8 mouse cellular contexts compared by ENCODE assay signal in genomic region chr9:110532538-110533291, GRCm38 (mm10). TPM values are rescaled to one million over a fixed set of nuclear protein-coding genes. Genes with fewer than 3 reads are reported as not detected.
DNase-seq lines count a peak whose midpoint lies in the region; ATAC-seq and TF ChIP-seq lines count a peak whose summit lies in the region.

Gene Setd2 (plus strand): TSS chr9:110532597.

- no peak for TF ChIP-seq EP300 in CH12.LX (IDR thresholded peaks at IDR 0.05; ENCODE audit: low read length)
- no peak for TF ChIP-seq EP300 in stomach, postnatal 0 days (optimal IDR thresholded peaks at IDR 0.05)

- in situ Hi-C loops in CH12.LX (cut with MboI; ENCODE audit: low pct_ligation_motif_present, low pct_unique_long_range_greater_than_20kb, low sequenced_read_pairs), result loop anchor here (5.0 kb wide), 1 partner anchor 120 kb away; no protein-coding TSS in a partner anchor

- TF ChIP-seq POLR2A in CH12.LX (IDR thresholded peaks at IDR 0.05; ENCODE audit: low read depth, low read length) (peak; percentile 4; the same call in 1 of the 2 replicates), myocyte (IDR thresholded peaks at IDR 0.05; ENCODE audit: insufficient read length, low read depth) (no peak)

- H3K9ac ChIP-seq in CH12.LX (ENCODE audit: insufficient read depth, low read depth), result peak within 1 kb of the TSS; percentile 98
- H3K9ac ChIP-seq in heart, embryonic 13.5 days, result peak within 1 kb of the TSS; percentile 100
- H3K9ac ChIP-seq in liver, embryonic 11.5 days (ENCODE audit: low read depth, low read length), result peak within 1 kb of the TSS; percentile 99
- H3K9ac ChIP-seq in stomach, postnatal 0 days (ENCODE audit: low read length), result peak within 1 kb of the TSS; percentile 99

- WGBS in heart, embryonic 13.5 days, result under 1% methylated on average over 92 of the region's 109 CpGs
- under 1% methylated on average over 99 of the region's 109 CpGs for WGBS in liver, embryonic 11.5 days
- under 1% methylated on average over 68 of the region's 109 CpGs for WGBS in stomach, postnatal 0 days

- peaks cover 15 to 57% of the 10 kb centered on the region in 2 experiments for H3K4me1 ChIP-seq in CH12.LX (ENCODE audit: control insufficient read depth in 1 of 2, insufficient read depth in 2 of 2)
- H3K4me1 ChIP-seq in heart, embryonic 13.5 days, result peaks cover 43% of the 10 kb centered on the region
- H3K4me1 ChIP-seq in liver, embryonic 11.5 days (replicated peaks; ENCODE audit: control insufficient read depth, insufficient read depth, low read length), result peaks cover 34% of the 10 kb centered on the region
- H3K4me1 ChIP-seq in stomach, postnatal 0 days (replicated peaks; ENCODE audit: control insufficient read depth, insufficient read depth), result no peaks in the 10 kb centered on the region; the same call in 1 of the 2 replicates

- H3K79me2 ChIP-seq in CH12.LX (replicated peaks; ENCODE audit: control insufficient read depth, extremely low read depth, insufficient read depth, poor library complexity, severe bottlenecking) (peaks cover 52% of the 10 kb centered on the region), myocyte (ENCODE audit: control insufficient read depth, insufficient read depth) (peaks cover 49% of the 10 kb centered on the region)

- DNase-seq in CH12.LX (ENCODE audit: extremely low read depth), result peak; percentile 27
- DNase-seq in brain, embryonic 18.5 days (ENCODE audit: low read depth, low spot score), result peak; percentile 24
- DNase-seq in fibroblast of lung, adult 2 months (ENCODE audit: low read depth), result peak; percentile 7
- DNase-seq in kidney, postnatal 10 days, result peak; percentile 83
- peak; percentile 83 for DNase-seq in liver, embryonic 11.5 days (ENCODE audit: low spot score)
- peak; percentile 73 for DNase-seq in stomach, postnatal 0 days (ENCODE audit: low spot score)

- no peaks in the 10 kb centered on the region for H3K9me3 ChIP-seq in CH12.LX (replicated peaks; ENCODE audit: low read length)
- no peaks in the 10 kb centered on the region for H3K9me3 ChIP-seq in heart, embryonic 13.5 days
- H3K9me3 ChIP-seq in liver, embryonic 11.5 days (ENCODE audit: control insufficient read depth, low read length), result no peaks in the 10 kb centered on the region
- no peaks in the 10 kb centered on the region for H3K9me3 ChIP-seq in stomach, postnatal 0 days (ENCODE audit: control insufficient read depth, low read length)

- no peak for TF ChIP-seq RAD21 in CH12.LX (IDR thresholded peaks at IDR 0.05; ENCODE audit: low read depth, low read length)

- H3K36me3 ChIP-seq in CH12.LX (replicated peaks in 1 of 2; ENCODE audit: control insufficient read depth in 1 of 2, insufficient read depth in 1 of 2, low read length in 1 of 2), result peaks cover 0 to 25% of the 10 kb centered on the region in 2 experiments
- 0 out of 2 replicates have a peak, but pooled peaks cover 5% of the 10 kb centered on the region for H3K36me3 ChIP-seq in heart, embryonic 13.5 days
- no peaks in the 10 kb centered on the region for H3K36me3 ChIP-seq in liver, embryonic 11.5 days (ENCODE audit: control insufficient read depth, insufficient read depth, low read length)
- H3K36me3 ChIP-seq in myocyte (ENCODE audit: control insufficient read depth, insufficient read depth), result no peaks in the 10 kb centered on the region
- H3K36me3 ChIP-seq in stomach, postnatal 0 days (ENCODE audit: control insufficient read depth, insufficient read depth, low read length), result no peaks in the 10 kb centered on the region

- H3K4me2 ChIP-seq in CH12.LX (ENCODE audit: insufficient read depth, low read depth, poor library complexity, severe bottlenecking) (peak within 1 kb of the TSS; percentile 97), myocyte (ENCODE audit: low read depth) (peak within 1 kb of the TSS; percentile 95)
- peak within 1 kb of the TSS; percentile 91 for H3K4me2 ChIP-seq in heart, embryonic 13.5 days
- H3K4me2 ChIP-seq in liver, embryonic 11.5 days, result peak within 1 kb of the TSS; percentile 88
- peak within 1 kb of the TSS; percentile 68 for H3K4me2 ChIP-seq in stomach, postnatal 0 days (replicated peaks; ENCODE audit: low read depth)

- peak; percentile 59 for ATAC-seq in heart, embryonic 13.5 days (ENCODE audit: extremely low read depth, insufficient number of reproducible peaks, low FRiP score, low TSS enrichment)
- ATAC-seq in liver, embryonic 11.5 days (replicated peaks; ENCODE audit: low FRiP score), result peak; percentile 49
- ATAC-seq in stomach, postnatal 0 days (ENCODE audit: low FRiP score, low TSS enrichment), result peak; percentile 72

- no peak for TF ChIP-seq CTCF in CH12.LX (conservative IDR thresholded peaks at IDR 0.05 in 1 of 2, IDR thresholded peaks at IDR 0.05 in 1 of 2; ENCODE audit: low read depth in 2 of 2, low read length in 2 of 2)
- TF ChIP-seq CTCF in stomach, postnatal 0 days (IDR thresholded peaks at IDR 0.05; ENCODE audit: low read depth), result no peak

- H3K4me3 ChIP-seq in CH12.LX (replicated peaks in 1 of 3; ENCODE audit: low read depth in 2 of 3, low read length in 2 of 3, poor library complexity in 1 of 3), result peak within 1 kb of the TSS; percentile 87 to 96 (median 92)
- peak within 1 kb of the TSS; percentile 99 for H3K4me3 ChIP-seq in heart, embryonic 13.5 days
- H3K4me3 ChIP-seq in liver, embryonic 11.5 days (ENCODE audit: low read depth, low read length), result peak within 1 kb of the TSS; percentile 99
- peak within 1 kb of the TSS; percentile 74 for H3K4me3 ChIP-seq in myocyte
- H3K4me3 ChIP-seq in stomach, postnatal 0 days (ENCODE audit: low read depth, low read length), result peak within 1 kb of the TSS; percentile 99

- dilution Hi-C loops in CH12.LX (cut with MboI; ENCODE audit: extremely low pct_ligation_motif_present, extremely low pct_unique_long_range_greater_than_20kb, low sequenced_read_pairs), result no loop called here

- peak within 1 kb of the TSS; percentile 98 for H3ac ChIP-seq in myocyte (ENCODE audit: control insufficient read depth, insufficient read length)

- peak within 1 kb of the TSS; percentile 92 for H3K27ac ChIP-seq in CH12.LX (ENCODE audit: insufficient read depth, low read depth)
- H3K27ac ChIP-seq in heart, embryonic 13.5 days (replicated peaks), result peak within 1 kb of the TSS; percentile 100
- H3K27ac ChIP-seq in liver, embryonic 11.5 days (ENCODE audit: low read depth, low read length), result peak within 1 kb of the TSS; percentile 100
- H3K27ac ChIP-seq in stomach, postnatal 0 days (replicated peaks), result peak within 1 kb of the TSS; percentile 99

- H3K27me3 ChIP-seq in CH12.LX (replicated peaks) (no peaks in the 10 kb centered on the region), myocyte (ENCODE audit: control insufficient read depth, insufficient read depth, insufficient read length) (no peaks in the 10 kb centered on the region)
- H3K27me3 ChIP-seq in heart, embryonic 13.5 days (replicated peaks), result no peaks in the 10 kb centered on the region
- no peaks in the 10 kb centered on the region for H3K27me3 ChIP-seq in liver, embryonic 11.5 days (replicated peaks; ENCODE audit: control insufficient read depth, insufficient read depth, low read length)
- no peaks in the 10 kb centered on the region for H3K27me3 ChIP-seq in stomach, postnatal 0 days (ENCODE audit: control insufficient read depth, insufficient read depth, low read length)

TF ChIP-seq in CH12.LX, 34 proteins besides CTCF, POLR2A, EP300 and RAD21:
- TF ChIP-seq MXI1 (IDR thresholded peaks at IDR 0.05; ENCODE audit: low read depth, low read length), result 0 out of 2 replicates have a peak, but pooled peaks have one; percentile 15
- TF ChIP-seq SIN3A (IDR thresholded peaks at IDR 0.05; ENCODE audit: low read length), result peak; percentile 61; the same call in 1 of the 2 replicates
- no peak for TF ChIP-seq MYC (IDR thresholded peaks at IDR 0.05; ENCODE audit: low read depth, low read length)
- peak; percentile 46; the same call in 1 of the 2 replicates for TF ChIP-seq TCF12 (IDR thresholded peaks at IDR 0.05; ENCODE audit: low read depth, low read length)
- peak; percentile 43; the same call in 1 of the 2 replicates for TF ChIP-seq ELF1 (IDR thresholded peaks at IDR 0.05; ENCODE audit: low read depth, low read length)
- peak; percentile 62 for TF ChIP-seq HCFC1 (IDR thresholded peaks at IDR 0.05; ENCODE audit: low read depth, low read length)
- TF ChIP-seq UBTF (IDR thresholded peaks at IDR 0.05; ENCODE audit: low read depth, low read length), result peak; percentile 100
- 0 out of 2 replicates have a peak, but pooled peaks have one; percentile 19 for TF ChIP-seq KAT2A (IDR thresholded peaks at IDR 0.05; ENCODE audit: insufficient replicate concordance, low read length)
- TF ChIP-seq ZMIZ1 (IDR thresholded peaks at IDR 0.05; ENCODE audit: low read depth, low read length), result no peak
- TF ChIP-seq JUN (IDR thresholded peaks at IDR 0.05; ENCODE audit: insufficient read depth, low read depth, low read length), result no peak
- TF ChIP-seq CHD1 (IDR thresholded peaks at IDR 0.05; ENCODE audit: low read depth, low read length), result peak; percentile 94

TF ChIP-seq in myocyte, 11 proteins besides CTCF, POLR2A, EP300 and RAD21:
- no peak for TF ChIP-seq SRF (IDR thresholded peaks at IDR 0.05; ENCODE audit: control insufficient read depth, insufficient read length, low read depth)
- TF ChIP-seq POLR2AphosphoS2 (IDR thresholded peaks at IDR 0.05; ENCODE audit: insufficient read length, low read depth), result peak; percentile 59

RNA-seq across cellular contexts. Expression of gene Setd2, which starts in this region (rescaled TPM):
- 34.9 and 35.8 TPM in 2 replicates for total RNA-seq in CH12.LX (2012; rRNA removed)
- total RNA-seq in CH12.LX (2014; rRNA removed), result 35.5 and 41.6 TPM in 2 replicates
- 87.1 and 104 TPM in 2 replicates for polyA plus RNA-seq in CH12.LX (2012; ENCODE audit: insufficient read length, low read depth)
- 19.1 and 20.7 TPM in 2 replicates for polyA plus RNA-seq in heart, embryonic 13.5 days (2015; fragmentation: Nextera tagmentation; extraction: Ambion mirVana)
- polyA plus RNA-seq in liver, embryonic 11.5 days (2014; fragmentation: Nextera tagmentation; extraction: Ambion mirVana), result 36.3 and 44.9 TPM in 2 replicates
- 11.6 TPM for polyA plus RNA-seq in myocyte (2012; fragmentation: generic; extraction: Trizol)
- polyA plus RNA-seq in stomach, postnatal 0 days (2015; fragmentation: Nextera tagmentation; extraction: Ambion mirVana), result 13.1 and 14.0 TPM in 2 replicates

Comparison
In these comparisons a context has a peak if more than half of its experiments do, and no peak if none do; other contexts are left out.
1. Peak in every context shown above with its lines: DNase-seq, ATAC-seq, H3K4me3 ChIP-seq and H3K27ac ChIP-seq.
2. DNase-seq: peak in every context shown above with its lines; median percentile 83 in kidney, postnatal 10 days; 83 in liver, embryonic 11.5 days; 73 in stomach, postnatal 0 days; 27 in CH12.LX; 24 in brain, embryonic 18.5 days; 7 in fibroblast of lung, adult 2 months.